Mouse (Mus musculus): ENCODE data around the gene Ccl9. TPM values are rescaled to one million over a fixed set of nuclear protein-coding genes. Genes with fewer than 3 reads are reported as not detected.
"Not testable (repeated sequence)": the region's sequence is repeated elsewhere in the genome, so short reads cannot be mapped to it uniquely, and the experiment has no call there.

The Ccl9 gene
- total RNA-seq, 2 experiments from 2014 or later, result 2.9 to 4.3 TPM

- DNase-seq, result no peak
Observed at GRCm38 (mm10) chr11:83580699-83581232, 2.3 kb upstream of the Ccl9 start.

DNA sequence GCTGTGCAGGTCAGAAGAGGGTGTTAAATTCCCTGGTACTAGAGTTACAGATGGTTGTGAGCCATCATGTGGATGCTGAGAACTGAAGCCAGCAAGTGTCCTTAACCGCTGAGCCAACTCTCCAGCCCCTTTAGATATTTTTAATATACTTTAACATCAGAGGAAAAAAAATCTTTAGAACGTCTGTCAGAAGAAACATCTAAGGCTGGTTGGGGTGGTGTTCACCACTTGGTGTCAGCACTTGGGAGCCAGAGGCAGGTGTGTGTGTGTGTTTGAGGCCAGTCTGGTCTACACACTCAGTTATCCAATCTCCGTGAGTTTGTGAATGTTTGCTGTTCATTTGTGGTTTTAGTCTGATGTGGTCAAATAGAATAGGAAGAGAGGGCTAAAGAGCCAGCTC is 563 bp upstream of the Ccl9 start:
- no peak for DNase-seq

DNA sequence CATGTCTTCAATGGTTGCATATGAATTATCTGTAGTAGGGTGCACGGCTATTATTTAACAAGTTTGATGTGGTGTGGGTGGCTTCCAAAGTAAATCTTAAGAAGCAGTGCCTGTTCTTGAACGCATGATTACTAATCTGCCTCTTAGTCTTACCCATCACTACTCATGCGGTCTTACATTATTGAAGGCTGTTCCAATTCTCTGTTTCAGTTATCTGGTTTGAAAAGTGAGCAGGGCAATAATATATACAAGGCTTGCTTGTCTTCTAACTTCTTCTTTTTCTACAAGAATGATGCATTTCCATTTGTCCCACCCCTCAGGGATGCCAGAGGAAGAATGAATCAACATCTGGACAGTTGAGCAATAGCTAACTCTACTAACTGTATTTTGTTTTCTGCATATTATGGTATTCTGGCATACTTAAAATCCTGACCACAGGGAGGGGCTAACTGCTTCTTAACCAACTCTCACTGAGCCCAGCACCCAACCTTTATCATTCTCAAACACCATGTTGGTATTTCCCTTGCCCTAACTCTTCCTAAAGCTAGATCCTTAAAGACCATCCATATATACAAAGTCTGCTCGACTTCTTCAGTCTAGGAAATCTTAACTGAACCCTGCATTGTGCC is 1.4 kb downstream of the Ccl9 start:
- DNase-seq, result no peak

- no peak for DNase-seq
Observed at GRCm38 (mm10) chr11:83572834-83573233, 5.6 kb downstream of the Ccl9 start.

- no peak for DNase-seq
Observed at GRCm38 (mm10) chr11:83572223-83572622, 6.2 kb downstream of the Ccl9 start.

GRCm38 (mm10) chr11:83570189-83570588 is 8.2 kb downstream of the Ccl9 start:
- no peak for DNase-seq

DNA sequence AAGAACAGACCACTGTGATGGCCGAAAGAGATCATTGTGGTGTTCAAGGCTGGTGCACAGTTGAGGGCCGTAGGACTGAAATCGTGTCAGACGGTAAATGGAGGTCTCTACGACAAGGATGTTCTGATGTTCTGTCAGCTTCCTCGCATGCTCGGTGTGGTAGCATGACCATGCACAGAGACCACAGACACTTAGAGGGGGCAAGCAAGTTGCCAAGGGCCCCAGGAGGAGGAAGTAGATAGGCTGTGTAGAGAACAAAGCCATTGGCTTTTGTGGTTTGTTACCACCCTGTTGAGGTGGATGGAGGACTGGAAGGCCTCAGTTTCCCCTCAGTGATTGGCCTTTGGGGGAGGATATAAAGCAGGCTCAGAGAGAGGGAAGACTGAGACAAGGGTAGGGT is 9.2 kb downstream of the Ccl9 start:
- no peak for DNase-seq

GRCm38 (mm10) chr11:83568786-83569185 is 9.7 kb downstream of the Ccl9 start:
- DNase-seq, result no peak

DNA sequence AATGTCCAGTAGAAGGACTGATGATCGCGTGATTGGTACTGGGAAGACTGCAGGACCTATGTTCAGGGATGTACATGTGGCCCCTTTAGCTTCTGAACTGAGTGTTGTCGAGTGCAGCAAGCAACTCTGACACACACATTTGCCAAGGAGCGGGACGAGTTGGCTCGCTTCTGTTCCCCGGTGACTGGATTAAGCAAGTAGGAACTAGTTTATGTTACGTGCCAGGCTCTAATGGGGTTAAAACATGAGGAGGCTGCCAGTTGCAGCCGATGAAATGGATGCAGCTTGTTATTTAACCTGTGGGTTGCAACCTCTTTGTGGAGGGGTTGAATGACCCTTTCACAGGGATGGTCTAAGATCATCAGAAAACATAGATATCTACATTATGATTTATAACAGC is 10.4 kb downstream of the Ccl9 start:
- no peak for DNase-seq

- no peak for DNase-seq
Observed at GRCm38 (mm10) chr11:83567311-83567710, 11.1 kb downstream of the Ccl9 start.

DNA sequence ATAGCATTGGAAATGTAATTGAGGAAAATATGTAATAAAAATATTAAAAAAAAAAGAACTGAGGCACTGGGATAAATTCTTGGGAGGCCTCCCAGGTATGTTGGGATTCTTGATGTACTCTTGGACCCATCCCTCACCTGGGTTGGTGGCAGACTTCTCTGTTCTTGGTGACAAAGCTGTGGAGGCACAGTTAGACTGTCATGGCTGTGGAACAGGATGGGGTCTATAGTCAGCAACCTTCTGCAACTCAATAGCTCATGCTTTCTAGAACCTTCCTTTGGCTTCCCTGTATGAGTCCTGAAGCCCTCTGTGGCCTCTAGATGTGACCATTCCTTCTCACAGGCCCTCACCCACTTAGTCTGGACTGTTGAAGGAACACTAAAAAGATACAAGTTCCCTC is 11.8 kb downstream of the Ccl9 start:
- DNase-seq, result no peak

DNA sequence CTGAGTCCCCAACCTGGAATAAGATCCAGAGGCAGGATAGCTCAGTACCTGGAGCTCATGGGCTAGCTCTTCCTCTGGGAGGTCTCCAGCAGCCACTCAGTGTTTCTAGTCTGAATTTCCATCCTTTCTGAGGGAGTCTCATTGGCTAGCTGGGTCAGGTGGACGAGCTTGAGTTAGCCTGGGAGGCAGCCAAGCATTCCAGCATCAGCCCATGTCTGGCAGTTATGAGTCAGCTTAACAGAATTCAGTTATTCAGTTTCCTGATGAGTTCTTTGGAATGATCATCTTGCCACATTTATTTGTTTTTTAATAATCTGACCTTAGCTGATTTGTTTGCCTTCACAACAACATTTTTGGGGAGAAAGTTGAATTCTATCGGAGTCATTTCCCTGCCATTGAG is 14.7 kb downstream of the Ccl9 start:
- DNase-seq, result peak; percentile 38

GRCm38 (mm10) chr11:83562311-83562887 is 16.0 kb downstream of the Ccl9 start:
- no peak for DNase-seq

DNA sequence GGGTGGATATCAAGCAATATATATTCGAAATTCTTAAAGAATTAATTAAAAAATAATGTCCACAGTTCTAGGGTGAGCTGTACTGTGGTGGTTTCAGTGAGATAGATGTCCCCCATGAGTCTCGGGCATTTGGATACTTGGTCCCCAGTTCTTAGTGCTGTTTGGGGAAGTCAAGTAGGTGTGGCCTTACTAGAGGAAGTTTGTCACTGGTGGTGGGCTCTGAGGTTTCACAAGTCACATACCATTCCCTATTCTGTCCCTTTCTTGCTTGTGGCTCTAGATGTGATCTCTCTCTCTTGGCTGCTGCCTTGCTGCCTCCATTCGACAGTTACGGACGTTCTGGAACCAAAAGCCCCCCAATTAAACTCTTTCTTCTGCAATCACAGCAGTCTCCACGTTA is 18.0 kb downstream of the Ccl9 start:
- no peak for DNase-seq

- DNase-seq, result no peak
Observed at GRCm38 (mm10) chr11:83557074-83557473, 21.4 kb downstream of the Ccl9 start.

DNA sequence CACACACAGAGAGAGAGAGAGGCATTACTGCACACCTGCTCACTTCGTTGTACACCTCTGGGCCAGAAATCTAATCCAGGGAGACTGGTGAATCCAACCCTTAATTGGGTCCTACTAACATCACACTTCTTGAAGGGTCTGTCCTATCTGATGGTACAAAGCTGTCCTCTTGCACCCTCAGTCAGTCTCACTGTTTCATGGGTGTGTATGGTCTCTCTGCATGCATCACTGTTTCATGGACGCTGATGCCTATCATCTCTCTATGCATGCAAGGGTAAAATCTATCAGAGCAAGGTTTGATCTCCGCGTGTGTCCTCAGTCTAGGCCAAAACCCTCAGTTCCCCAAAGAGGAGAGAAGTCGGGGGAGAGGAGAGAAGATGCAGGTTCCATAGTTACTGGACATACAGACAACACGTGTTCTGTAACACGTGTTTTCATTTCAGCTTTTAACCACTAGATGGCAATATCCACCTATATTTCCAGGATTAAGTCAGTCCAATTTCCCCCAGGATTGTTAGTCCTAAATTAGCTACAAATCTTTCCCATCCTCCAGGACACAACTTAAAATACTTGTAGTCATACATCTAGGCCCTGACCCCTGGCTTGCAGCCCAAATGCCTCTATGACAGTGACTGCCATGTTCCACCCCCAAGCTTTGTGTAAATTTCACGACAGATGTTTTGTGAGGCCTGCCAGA is 22.2 kb downstream of the Ccl9 start:
- peak; percentile 23 for DNase-seq

DNA sequence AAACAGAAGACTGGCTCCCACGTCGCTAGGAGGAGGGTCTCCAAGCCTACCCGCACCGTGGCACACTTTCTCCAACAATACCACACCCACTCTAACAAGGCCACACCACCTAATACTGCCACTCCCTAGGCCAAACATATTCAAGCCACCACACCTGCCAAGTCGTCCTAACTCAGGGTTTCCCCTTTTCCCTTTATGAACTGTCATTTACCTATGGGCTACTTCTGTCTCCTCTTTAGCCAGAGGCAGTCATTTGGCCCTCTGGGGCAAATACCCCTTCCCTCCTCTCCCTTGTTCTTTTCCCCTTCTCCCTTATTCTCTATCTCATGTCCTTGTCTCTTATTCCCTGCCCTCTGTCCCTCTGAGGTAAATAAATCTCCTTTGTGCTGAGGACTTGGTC is 26.8 kb downstream of the Ccl9 start:
- DNase-seq, result no peak

DNA sequence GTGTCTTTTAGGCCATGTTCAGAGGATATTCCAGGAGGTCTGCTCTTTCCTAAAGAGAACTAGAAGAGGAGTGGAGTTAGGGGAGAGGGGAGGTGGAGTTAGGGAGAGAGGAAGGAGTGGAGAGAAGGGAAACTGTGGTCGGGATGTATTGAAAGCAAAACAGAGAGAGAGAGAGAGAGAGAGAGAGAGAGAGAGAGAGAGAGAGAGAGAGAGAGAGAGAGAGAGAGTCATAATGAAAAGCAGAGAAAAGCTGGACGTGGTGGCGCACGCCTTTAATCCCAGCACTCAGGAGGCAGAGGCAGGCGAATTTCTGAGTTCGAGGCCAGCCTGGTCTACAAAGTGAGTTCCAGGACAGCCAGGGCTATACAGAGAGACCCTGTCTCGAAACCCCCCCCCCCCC is 27.4 kb downstream of the Ccl9 start:
- not testable (repeated sequence) for DNase-seq

DNA sequence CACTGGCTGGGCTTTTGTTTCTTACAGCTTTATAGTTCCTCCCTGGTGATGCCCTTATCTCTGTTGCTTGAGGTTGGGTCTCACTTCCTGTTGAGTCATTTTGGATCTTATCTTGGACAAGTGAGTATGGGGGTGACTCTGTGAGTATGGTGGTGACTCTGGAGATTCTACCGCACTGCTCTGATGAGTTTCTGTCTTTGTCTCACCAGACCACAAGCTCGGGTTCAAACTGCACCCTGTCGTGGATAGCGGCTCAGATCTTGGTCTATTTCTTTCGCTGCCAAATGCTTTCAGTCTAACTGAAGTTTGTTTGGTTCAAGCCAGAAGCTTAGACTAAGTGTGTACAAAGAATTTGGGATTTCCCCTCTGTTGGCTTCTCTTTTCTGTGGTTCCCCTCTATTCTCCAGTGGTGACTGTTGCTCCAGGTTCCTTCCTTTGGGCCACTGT is 28.2 kb downstream of the Ccl9 start:
- DNase-seq, result no peak

GRCm38 (mm10) chr11:83544214-83544613 is 34.2 kb downstream of the Ccl9 start:
- DNase-seq, result no peak

DNA sequence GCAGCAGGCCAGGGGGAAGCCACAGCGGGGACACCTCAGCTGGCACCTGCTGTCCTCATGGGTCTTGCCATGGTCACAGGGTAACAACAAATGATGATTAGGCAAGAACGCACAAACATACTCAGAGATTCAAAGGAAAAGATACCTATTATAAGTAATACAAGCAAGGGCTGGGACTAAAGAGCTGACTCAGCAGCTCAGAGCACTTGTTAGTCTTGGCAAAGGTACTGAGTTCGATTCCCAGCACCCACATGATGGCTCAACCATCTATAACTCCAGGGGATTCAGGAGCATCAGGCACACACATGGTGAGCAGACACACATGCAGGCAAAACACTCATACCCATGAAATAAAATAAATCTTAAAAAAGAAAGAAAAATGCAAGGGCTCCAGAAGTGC is 37.0 kb downstream of the Ccl9 start:
- no peak for DNase-seq

- DNase-seq, result no peak
Observed at GRCm38 (mm10) chr11:83540931-83541330, 37.5 kb downstream of the Ccl9 start.

GRCm38 (mm10) chr11:83538705-83539314 is 39.6 kb downstream of the Ccl9 start:
- DNase-seq, result no peak
